Mouse (Mus musculus) cerebellum, adult 2 months (tissue): ENCODE measurements at regions not wholly inside any gene's neighbourhood (a gene's known extent, or its start where the extent isn't known, plus 50 kb on each side); places are given as distances from the start of the nearest gene placed in this dataset.

Experiments used
- DNase-seq, 2 experiments: peaks; one replicate each; pipeline ENCODE4 v3.0.0; 2021
- H3K27ac ChIP-seq: fragments of 200-500 bp; 2 replicates; pipeline ENCODE4 v1.5.1; 2012; ENCODE audit warnings: low read length, control low read depth, inconsistent platforms; ENCODE audit not compliant: insufficient read depth
- H3K27me3 ChIP-seq: fragments of 200-500 bp; 2 replicates; pipeline ENCODE4 v1.6.1; 2012; ENCODE audit warnings: inconsistent platforms, mild to moderate bottlenecking, low read length, moderate library complexity; ENCODE audit not compliant: control insufficient read depth, insufficient read depth
- H3K4me1 ChIP-seq: fragments of 200-500 bp; 2 replicates; pipeline ENCODE4 v1.6.1; 2011; ENCODE audit warnings: low read length; ENCODE audit not compliant: control insufficient read depth, insufficient read depth
- H3K4me3 ChIP-seq: fragments of 200-500 bp; replicated peaks from 2 replicates; pipeline ENCODE3; 2011; ENCODE audit warnings: mild to moderate bottlenecking, low read depth, low read length, control low read depth; ENCODE audit not compliant: insufficient read depth
- CTCF ChIP-seq: fragments of 200-500 bp; IDR thresholded peaks from 2 replicates; pipeline ENCODE4 v1.5.1; 2011; ENCODE audit warnings: low read depth, mild to moderate bottlenecking, control low read depth, low read length, moderate library complexity, borderline replicate concordance; ENCODE audit not compliant: insufficient read depth
- POLR2A ChIP-seq: fragments of 200-500 bp; IDR thresholded peaks from 2 replicates; pipeline ENCODE4 v1.6.1; 2011; ENCODE audit warnings: low read length, control low read depth, borderline replicate concordance; ENCODE audit not compliant: insufficient read depth
- WGBS: fragments of 180-500 bp; shearing (Covaris S2); methylation state at CpG from one replicate; pipeline ENCODE4 v1.1.7; 2018; 5-methylcytosine and 5-hydroxymethylcytosine counted together

GRCm38 (mm10) chr14:100352961-100353452 is 68.5 kb upstream of the Klf12 start:
- WGBS = 56% methylated on average over 4 of the region's 4 CpGs
- no peak overlapping the region for H3K4me3 ChIP-seq
- H3K4me1 ChIP-seq = no peaks in the 10 kb centered on the region; the same call in 1 of the 2 replicates
- no peak overlapping the region for H3K27ac ChIP-seq
- no peak for DNase-seq
- TF ChIP-seq POLR2A (no peak), CTCF (no peak)
- H3K27me3 ChIP-seq = no peaks in the 10 kb centered on the region

GRCm38 (mm10) chr14:100351004-100351403 is 66.5 kb upstream of the Klf12 start:
- WGBS = 95% methylated on average over 7 of the region's 7 CpGs
- TF ChIP-seq CTCF (no peak), POLR2A (no peak)
- DNase-seq = no peak
- no peak overlapping the region for H3K4me3 ChIP-seq
- no peaks in the 10 kb centered on the region; the same call in 1 of the 2 replicates for H3K4me1 ChIP-seq
- H3K27ac ChIP-seq = no peak overlapping the region
- H3K27me3 ChIP-seq = no peaks in the 10 kb centered on the region

- no peak for DNase-seq
- TF ChIP-seq CTCF (no peak), POLR2A (no peak)
- Histone ChIP-seq H3K27ac (no peak overlapping the region), H3K4me3 (no peak overlapping the region), H3K27me3 (no peaks in the 10 kb centered on the region), H3K4me1 (no peaks in the 10 kb centered on the region; the same call in 1 of the 2 replicates)
- WGBS = 84% methylated on average over 9 of the region's 9 CpGs
Measured at GRCm38 (mm10) chr14:100350021-100350790, 65.7 kb upstream of the Klf12 start.

GRCm38 (mm10) chr14:100348336-100349164 is 64.1 kb upstream of the Klf12 start:
- Histone ChIP-seq H3K27me3 (no peaks in the 10 kb centered on the region), H3K4me3 (no peak overlapping the region), H3K4me1 (no peaks in the 10 kb centered on the region; the same call in 1 of the 2 replicates), H3K27ac (no peak overlapping the region)
- no peak for TF ChIP-seq POLR2A
- TF ChIP-seq CTCF = no peak
- DNase-seq = peak; percentile 10 to 42
- 63% methylated on average over 4 of the region's 4 CpGs for WGBS

- 93% methylated on average over 4 of the region's 4 CpGs for WGBS
Measured at GRCm38 (mm10) chr14:100336926-100337325, 52.4 kb upstream of the Klf12 start.

More at GRCm38 (mm10) chr14:100336926-100337325, 52.4 kb upstream of the Klf12 start:
- H3K4me1 ChIP-seq = no peaks in the 10 kb centered on the region
- H3K27me3 ChIP-seq = no peaks in the 10 kb centered on the region
- no peak for TF ChIP-seq CTCF
- no peak for TF ChIP-seq POLR2A
- H3K4me3 ChIP-seq = no peak overlapping the region
- no peak overlapping the region for H3K27ac ChIP-seq
- DNase-seq = no peak
